Mouse (Mus musculus): ENCODE measurements around the gene Grin3b.

Gene Grin3b

GRCm38 (mm10) chr10:79970415-79971182 is at the start of gene Grin3b:
Gene Grin3b (plus strand): TSS chr10:79970715.
- peak; percentile 41 to 53 for DNase-seq

- peak in 1 of 2 experiments; percentile 50 for DNase-seq
These were observed 49.5 kb upstream of the Grin3b start, which contains the start of gene R3hdm4 for GRCm38 (mm10) chr10:79920958-79921535. Gene R3hdm4 (minus strand): TSS chr10:79921208.

- DNase-seq: peak in 1 of 2 experiments; percentile 56
These were observed 48.9 kb upstream of the Grin3b start for GRCm38 (mm10) chr10:79921572-79921971.

GRCm38 (mm10) chr10:79924998-79925784 is 45.3 kb upstream of the Grin3b start:
- peak; percentile 88 to 99 for DNase-seq

- no peak for DNase-seq
These were observed 44.6 kb upstream of the Grin3b start for GRCm38 (mm10) chr10:79925785-79926490.

GRCm38 (mm10) chr10:79926491-79927323 is 43.8 kb upstream of the Grin3b start, which contains the start of gene Arid3a:
Gene Arid3a (plus strand): TSS chr10:79927043.
- DNase-seq: peak; percentile 90 to 93

- peak; percentile 52 to 63 for DNase-seq
These were observed 43.0 kb upstream of the Grin3b start for GRCm38 (mm10) chr10:79927324-79928029.

- DNase-seq: peak in 1 of 2 experiments; percentile 40
These were observed 42.4 kb upstream of the Grin3b start for GRCm38 (mm10) chr10:79928030-79928694.

- no peak for DNase-seq
These were observed 41.4 kb upstream of the Grin3b start for GRCm38 (mm10) chr10:79928907-79929701.

- DNase-seq: no peak
These were observed 40.3 kb upstream of the Grin3b start for GRCm38 (mm10) chr10:79929967-79930825.

GRCm38 (mm10) chr10:79930826-79931186 is 39.7 kb upstream of the Grin3b start:
- peak in 1 of 2 experiments; percentile 4 for DNase-seq

- DNase-seq: peak in 1 of 2 experiments; percentile 4
These were observed 38.7 kb upstream of the Grin3b start for GRCm38 (mm10) chr10:79931797-79932196.

- peak; percentile 64 to 67 for DNase-seq
These were observed 37.8 kb upstream of the Grin3b start for GRCm38 (mm10) chr10:79932736-79933135.

GRCm38 (mm10) chr10:79933145-79933679 is 37.3 kb upstream of the Grin3b start:
- DNase-seq: peak; percentile 24 to 49

- no peak for DNase-seq
These were observed 36.7 kb upstream of the Grin3b start for GRCm38 (mm10) chr10:79933861-79934260.

GRCm38 (mm10) chr10:79934272-79934721 is 36.2 kb upstream of the Grin3b start:
- DNase-seq: peak; percentile 68 to 70

- DNase-seq: peak in 1 of 2 experiments; percentile 16
These were observed 35.5 kb upstream of the Grin3b start for GRCm38 (mm10) chr10:79934794-79935569.
